Mouse (Mus musculus): ENCODE measurements around the gene Ago1. TPM values are rescaled to one million over a fixed set of nuclear protein-coding genes. Genes with fewer than 3 reads are reported as not detected.

Gene Ago1
- polyA plus RNA-seq, 1 experiment from 2014 or later: 18.4 TPM

- Histone ChIP-seq H3K9ac (no peak overlapping the region), H3K4me3 (no peak overlapping the region), H3K9me3 (no peaks in the 10 kb centered on the region), H3K27ac (no peak overlapping the region), H3K4me2 (replicated peaks) (no peak overlapping the region), H3K27me3 (replicated peaks) (no peaks in the 10 kb centered on the region), H3K36me3 (peaks cover 43% of the 10 kb centered on the region), H3K4me1 (no peaks in the 10 kb centered on the region)
- ATAC-seq (ENCODE audit: low FRiP score, low read depth): no peak
- WGBS: 91% methylated on average over 2 of the region's 2 CpGs
Measured at GRCm38 (mm10) chr4:126434094-126434493, 34.3 kb downstream of the Ago1 start.

- H3K4me3 ChIP-seq: no peak overlapping the region
- no peak overlapping the region for H3K27ac ChIP-seq
- 90% methylated on average over 4 of the region's 4 CpGs for WGBS
- no peak for ATAC-seq (ENCODE audit: low FRiP score, low read depth)
- peaks cover 6% of the 10 kb centered on the region; the same call in 1 of the 2 replicates for H3K4me1 ChIP-seq
- H3K36me3 ChIP-seq: peaks cover 34% of the 10 kb centered on the region
- H3K9me3 ChIP-seq: no peaks in the 10 kb centered on the region
- H3K4me2 ChIP-seq (replicated peaks): no peak overlapping the region
- H3K9ac ChIP-seq: no peak overlapping the region
- H3K27me3 ChIP-seq (replicated peaks): no peaks in the 10 kb centered on the region
Measured at GRCm38 (mm10) chr4:126433175-126433574, 35.2 kb downstream of the Ago1 start.

GRCm38 (mm10) chr4:126431746-126432145 is 36.6 kb downstream of the Ago1 start:
- Histone ChIP-seq H3K9me3 (no peaks in the 10 kb centered on the region), H3K27me3 (replicated peaks) (no peaks in the 10 kb centered on the region), H3K4me3 (no peak overlapping the region), H3K9ac (no peak overlapping the region), H3K27ac (no peak overlapping the region), H3K4me2 (replicated peaks) (no peak overlapping the region), H3K36me3 (peaks cover 20% of the 10 kb centered on the region), H3K4me1 (peaks cover 6% of the 10 kb centered on the region; the same call in 1 of the 2 replicates)
- no peak for ATAC-seq (ENCODE audit: low FRiP score, low read depth)
- WGBS: 85% methylated on average over 4 of the region's 4 CpGs

GRCm38 (mm10) chr4:126429347-126430079 is 38.9 kb downstream of the Ago1 start, which contains the start of gene Ago3:
Ago3 (minus strand) TSS chr4:126429556.
- Histone ChIP-seq H3K4me3 (peak within 1 kb of the TSS; percentile 80), H3K36me3 (no peaks in the 10 kb centered on the region; the same call in none of the 2 replicates), H3K4me1 (peaks cover 6% of the 10 kb centered on the region; the same call in 1 of the 2 replicates), H3K27me3 (replicated peaks) (no peaks in the 10 kb centered on the region), H3K9ac (peak within 1 kb of the TSS; percentile 85), H3K27ac (peak within 1 kb of the TSS; percentile 64), H3K9me3 (no peaks in the 10 kb centered on the region), H3K4me2 (replicated peaks) (peak within 1 kb of the TSS; percentile 77)
- ATAC-seq (ENCODE audit: low FRiP score, low read depth): peak; percentile 94
- WGBS: under 1% methylated on average over 65 of the region's 65 CpGs

- Histone ChIP-seq H3K4me1 (peaks cover 6% of the 10 kb centered on the region; the same call in 1 of the 2 replicates), H3K36me3 (no peaks in the 10 kb centered on the region), H3K27ac (peak overlapping the region; percentile 64; the same call in 1 of the 2 replicates), H3K9me3 (no peaks in the 10 kb centered on the region), H3K9ac (peak overlapping the region; percentile 85), H3K27me3 (replicated peaks) (no peaks in the 10 kb centered on the region), H3K4me3 (peak overlapping the region; percentile 80), H3K4me2 (replicated peaks) (peak overlapping the region; percentile 77)
- 3% methylated on average over 24 of the region's 24 CpGs for WGBS
- peak; percentile 63 for ATAC-seq (ENCODE audit: low FRiP score, low read depth)
Measured at GRCm38 (mm10) chr4:126428682-126429346, 39.6 kb downstream of the Ago1 start.

- no peak overlapping the region for H3K4me2 ChIP-seq (replicated peaks)
- no peaks in the 10 kb centered on the region for H3K36me3 ChIP-seq
- no peaks in the 10 kb centered on the region for H3K27me3 ChIP-seq (replicated peaks)
- 97% methylated on average over 2 of the region's 2 CpGs for WGBS
- H3K4me3 ChIP-seq: no peak overlapping the region
- ATAC-seq (ENCODE audit: low FRiP score, low read depth): no peak
- H3K4me1 ChIP-seq: peaks cover 6% of the 10 kb centered on the region; the same call in 1 of the 2 replicates
- no peak overlapping the region for H3K9ac ChIP-seq
- H3K27ac ChIP-seq: no peak overlapping the region
- H3K9me3 ChIP-seq: no peaks in the 10 kb centered on the region
Measured at GRCm38 (mm10) chr4:126423866-126424265, 44.5 kb downstream of the Ago1 start.

- no peak for ATAC-seq (ENCODE audit: low FRiP score, low read depth)
Measured at GRCm38 (mm10) chr4:126415707-126416106, 52.7 kb downstream of the Ago1 start.

GRCm38 (mm10) chr4:126412526-126412925 is 55.9 kb downstream of the Ago1 start:
- H3K27ac ChIP-seq: no peak overlapping the region
- H3K4me1 ChIP-seq: no peaks in the 10 kb centered on the region
- no peaks in the 10 kb centered on the region for H3K9me3 ChIP-seq
- H3K36me3 ChIP-seq: peaks cover 3% of the 10 kb centered on the region; the same call in 1 of the 2 replicates
- H3K9ac ChIP-seq: no peak overlapping the region
- H3K4me3 ChIP-seq: no peak overlapping the region
- no peak for ATAC-seq (ENCODE audit: low FRiP score, low read depth)
- no peak overlapping the region for H3K4me2 ChIP-seq (replicated peaks)
- WGBS: 95% methylated on average over 3 of the region's 3 CpGs
- H3K27me3 ChIP-seq (replicated peaks): no peaks in the 10 kb centered on the region

More at GRCm38 (mm10) chr4:126415707-126416106, 52.7 kb downstream of the Ago1 start:
- peaks cover 3% of the 10 kb centered on the region; the same call in 1 of the 2 replicates for H3K36me3 ChIP-seq
- H3K4me1 ChIP-seq: no peaks in the 10 kb centered on the region
- H3K4me2 ChIP-seq (replicated peaks): no peak overlapping the region
- no peaks in the 10 kb centered on the region for H3K9me3 ChIP-seq
- H3K27ac ChIP-seq: no peak overlapping the region
- no peak overlapping the region for H3K4me3 ChIP-seq
- H3K27me3 ChIP-seq (replicated peaks): no peaks in the 10 kb centered on the region
- H3K9ac ChIP-seq: no peak overlapping the region

Other genes with a start within 250 kb of the Ago1 start
- 140 and 149 TPM in 2 replicates for gene Map7d1, start 212.2 kb downstream of the Ago1 start, polyA plus RNA-seq (2016; fragmentation: Nextera tagmentation; extraction: Ambion mirVana)
- gene Trappc3, start 206.3 kb downstream of the Ago1 start, polyA plus RNA-seq (2016; fragmentation: Nextera tagmentation; extraction: Ambion mirVana): 119 and 127 TPM in 2 replicates
- 12.1 and 13.8 TPM in 2 replicates for gene Col8a2, start 181.8 kb downstream of the Ago1 start, polyA plus RNA-seq (2016; fragmentation: Nextera tagmentation; extraction: Ambion mirVana)
- gene Adprhl2, start 146.9 kb downstream of the Ago1 start, polyA plus RNA-seq (2016; fragmentation: Nextera tagmentation; extraction: Ambion mirVana): 70.3 and 73.6 TPM in 2 replicates
- 3.3 and 4.0 TPM in 2 replicates for gene Tekt2, start 142.9 kb downstream of the Ago1 start, polyA plus RNA-seq (2016; fragmentation: Nextera tagmentation; extraction: Ambion mirVana)
- gene Ago3, start 39.0 kb downstream of the Ago1 start, polyA plus RNA-seq (2016; fragmentation: Nextera tagmentation; extraction: Ambion mirVana): 17.2 and 18.6 TPM in 2 replicates
- 7.1 and 8.4 TPM in 2 replicates for gene Ago4, start 64.9 kb upstream of the Ago1 start, polyA plus RNA-seq (2016; fragmentation: Nextera tagmentation; extraction: Ambion mirVana)
- gene Clspn, start 88.4 kb upstream of the Ago1 start, polyA plus RNA-seq (2016; fragmentation: Nextera tagmentation; extraction: Ambion mirVana): 22.2 and 23.9 TPM in 2 replicates
- 2.2 and 3.9 TPM in 2 replicates for gene 5730409E04Rik, start 141.2 kb upstream of the Ago1 start, polyA plus RNA-seq (2016; fragmentation: Nextera tagmentation; extraction: Ambion mirVana)
- 448 and 479 TPM in 2 replicates for gene Psmb2, start 209.0 kb upstream of the Ago1 start, polyA plus RNA-seq (2016; fragmentation: Nextera tagmentation; extraction: Ambion mirVana)

Measured in neural tube, embryonic 12.5 days (tissue).